Mouse (Mus musculus) cerebellum, adult 18-20 months (tissue): Measurements from ENCODE around the gene Gm9945.
A peak's percentile ranks its signal among the peaks of the same experiment; 100 is the strongest.

Experiments
- DNase-seq, 2 experiments: peaks; one replicate each; pipeline ENCODE4 v3.0.0; 2021

The Gm9945 gene

DNA sequence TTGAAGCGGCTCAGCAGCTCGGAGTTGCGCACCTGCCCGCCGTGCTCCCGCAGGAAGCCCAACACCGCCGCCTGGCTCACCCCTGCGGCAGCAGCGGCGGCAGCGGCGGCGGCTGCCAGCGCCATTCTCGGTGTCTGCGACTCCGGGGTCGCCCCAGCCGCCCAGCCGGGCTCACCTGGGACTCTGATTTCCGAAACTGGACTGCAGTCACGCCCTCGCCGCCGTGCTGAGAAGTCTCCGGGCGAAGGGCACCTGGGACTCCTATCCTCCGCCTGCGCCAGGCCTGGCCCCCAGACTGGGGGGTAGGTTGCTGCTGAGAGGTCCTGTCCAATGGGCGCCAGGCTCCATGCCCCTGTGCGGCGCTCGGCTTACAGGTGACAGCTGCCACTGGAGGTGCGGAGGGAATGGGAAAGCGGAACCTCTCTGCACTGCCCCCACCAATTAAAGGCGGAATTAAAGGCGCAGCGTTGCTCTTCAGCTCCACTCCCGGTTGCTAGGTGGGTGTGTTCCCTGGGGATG, at the start of gene Gm9945, which contains the start of gene Sowaha:
Gene Gm9945 (plus strand): TSS at position 384 of the 519 bp plus-strand sequence.
Gene Sowaha (minus strand): TSS at position 492 of the 519 bp plus-strand sequence.
- DNase-seq = peak; percentile 85 to 87

DNA sequence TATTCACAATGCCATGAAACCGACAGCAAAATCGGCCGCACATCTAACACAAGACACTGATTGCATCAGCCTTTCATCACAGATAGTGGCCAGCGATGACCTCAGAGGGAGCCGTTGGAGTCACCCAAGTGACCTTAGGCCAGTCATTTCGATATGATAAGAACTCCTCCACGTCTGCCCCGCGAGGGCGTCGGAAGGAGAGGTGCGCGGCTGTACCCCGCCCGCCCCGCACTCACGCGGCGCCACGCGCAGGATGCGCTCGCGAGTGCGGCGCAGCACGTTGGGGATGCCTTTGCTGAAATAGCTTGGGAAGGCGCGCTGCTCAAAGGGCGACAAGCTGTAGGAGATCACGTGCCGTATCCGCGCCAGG, 49.7 kb upstream of the Gm9945 start:
- DNase-seq = no peak

DNA sequence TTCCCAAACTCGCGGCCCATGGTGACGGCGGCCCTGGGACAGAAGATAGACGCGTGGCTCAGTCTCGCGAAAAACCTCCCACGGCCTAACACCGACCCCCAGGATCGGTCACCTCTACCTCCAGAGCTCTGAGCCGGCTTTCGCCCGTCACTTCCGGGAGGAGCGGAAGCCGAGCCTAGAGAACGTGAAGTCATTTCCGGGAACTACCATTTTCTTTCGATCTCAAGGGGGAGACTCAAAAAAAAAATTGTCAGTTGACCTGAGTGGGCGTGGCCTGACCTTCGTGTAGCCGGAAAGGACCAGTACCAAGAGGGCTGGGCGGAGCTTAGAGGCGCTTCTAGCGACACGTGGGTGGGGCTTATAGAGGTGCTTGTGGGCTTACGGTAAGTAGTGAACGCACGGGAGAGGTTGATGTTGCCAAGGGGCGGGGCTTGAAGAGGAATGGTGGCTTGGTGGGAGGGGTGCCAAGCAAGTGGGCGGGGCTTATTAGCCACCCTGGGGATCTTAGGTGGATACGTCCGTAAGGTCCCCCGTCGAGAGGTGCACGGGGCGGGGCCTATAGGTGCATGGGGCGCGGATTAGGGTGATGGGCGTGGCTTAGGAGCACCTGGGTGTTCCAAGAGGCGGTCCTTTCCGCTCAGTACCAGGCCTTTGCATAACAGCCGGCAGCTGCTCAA, 49.2 kb upstream of the Gm9945 start, which contains the start of the genes Uqcrq and Gdf9:
Gene Uqcrq (minus strand): TSS at position 162 of the 677 bp plus-strand sequence.
Gene Gdf9 (plus strand): TSS at position 354 of the 677 bp plus-strand sequence.
- DNase-seq = peak; percentile 100

DNA sequence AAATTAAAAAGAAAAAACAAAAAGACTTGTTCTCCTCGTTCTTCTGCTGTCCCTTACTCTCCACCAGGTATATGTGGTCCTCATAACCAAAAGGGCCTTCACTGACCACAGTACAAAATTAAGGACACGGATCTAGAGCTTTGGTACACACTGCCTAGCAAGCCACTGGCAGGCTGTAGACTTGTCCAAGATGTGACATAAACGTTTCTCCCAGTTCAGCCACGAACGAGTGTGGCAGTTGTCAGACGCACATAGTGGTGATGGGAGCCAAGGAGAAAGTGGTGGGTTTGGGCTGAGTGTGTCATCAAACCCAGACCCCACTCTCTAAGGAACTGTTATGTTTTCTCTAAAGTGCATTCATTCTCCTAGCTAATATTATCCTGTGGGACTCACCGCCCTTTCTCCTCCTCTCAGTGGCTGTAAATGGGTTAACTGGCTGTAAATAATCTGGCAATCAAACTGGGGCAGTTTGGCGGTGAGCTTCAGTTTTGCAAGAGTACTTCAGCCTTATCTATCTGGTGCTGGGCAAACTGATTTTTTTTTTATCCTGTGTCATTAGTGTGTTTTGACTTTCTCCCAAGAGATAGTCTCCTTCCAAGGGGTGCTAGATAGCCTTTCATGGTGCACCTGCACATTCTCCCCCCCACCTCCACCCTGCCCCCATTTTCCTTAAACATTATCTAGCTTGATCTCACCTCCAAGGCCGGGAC, 48.5 kb upstream of the Gm9945 start:
- no peak for DNase-seq

DNA sequence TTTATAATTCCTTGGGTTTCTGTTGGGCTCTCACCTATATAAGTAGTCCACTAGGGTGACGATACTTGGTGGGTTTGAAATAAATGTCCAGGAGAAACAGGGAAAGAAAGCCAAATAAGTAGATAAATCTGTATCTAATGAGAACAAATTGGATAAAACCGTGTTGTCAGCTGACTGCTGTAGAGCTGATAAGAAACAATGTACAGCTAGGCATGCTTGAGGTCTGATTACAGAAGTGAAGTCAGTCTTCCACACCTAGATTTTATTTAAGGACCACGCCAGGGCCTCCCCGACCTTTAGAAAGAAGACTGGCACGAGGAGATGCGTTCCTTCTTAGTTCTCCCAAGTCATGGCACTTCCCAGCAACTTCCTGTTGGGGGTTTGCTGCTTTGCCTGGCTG, 46.9 kb upstream of the Gm9945 start:
- DNase-seq = no peak

DNA sequence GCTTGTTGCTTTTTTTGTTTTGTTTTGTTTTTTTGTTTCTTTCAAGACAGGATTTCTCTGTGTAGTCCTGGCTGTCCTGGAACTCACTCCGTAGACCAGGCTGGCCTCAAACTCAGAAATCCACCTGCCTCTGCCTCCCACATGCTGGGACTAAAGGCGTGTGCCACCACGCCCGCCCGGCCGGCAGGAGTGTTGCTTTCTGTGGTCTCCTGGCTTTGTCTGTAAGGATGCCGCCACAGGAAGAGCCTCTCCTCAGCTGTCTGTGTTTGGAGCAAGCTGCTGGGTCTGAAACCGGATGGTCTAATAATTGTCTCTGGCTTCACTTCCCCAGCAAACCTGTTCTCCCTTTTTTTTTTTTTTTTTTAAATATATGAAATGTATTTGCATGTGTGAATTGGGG, 44.5 kb upstream of the Gm9945 start:
- DNase-seq = no peak

DNA sequence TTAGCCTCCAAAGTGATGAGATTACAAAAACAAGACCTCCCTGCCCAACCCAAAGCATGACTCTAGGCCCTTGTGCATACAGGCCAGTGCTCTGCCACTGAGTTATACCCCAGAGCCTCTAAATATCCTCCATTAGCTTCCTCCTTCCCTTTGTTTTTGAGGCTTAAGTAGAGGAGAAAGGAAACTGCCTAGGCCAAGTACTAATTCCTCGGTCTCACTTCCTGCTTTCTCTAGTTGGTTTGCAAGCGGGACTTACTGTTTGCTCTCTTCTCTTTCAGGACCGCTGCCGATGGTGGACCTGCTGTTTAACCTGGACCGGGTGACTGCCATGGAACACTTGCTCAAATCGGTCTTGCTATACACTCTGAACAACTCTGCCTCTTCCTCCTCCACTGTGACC, 43.6 kb upstream of the Gm9945 start:
- no peak for DNase-seq

DNA sequence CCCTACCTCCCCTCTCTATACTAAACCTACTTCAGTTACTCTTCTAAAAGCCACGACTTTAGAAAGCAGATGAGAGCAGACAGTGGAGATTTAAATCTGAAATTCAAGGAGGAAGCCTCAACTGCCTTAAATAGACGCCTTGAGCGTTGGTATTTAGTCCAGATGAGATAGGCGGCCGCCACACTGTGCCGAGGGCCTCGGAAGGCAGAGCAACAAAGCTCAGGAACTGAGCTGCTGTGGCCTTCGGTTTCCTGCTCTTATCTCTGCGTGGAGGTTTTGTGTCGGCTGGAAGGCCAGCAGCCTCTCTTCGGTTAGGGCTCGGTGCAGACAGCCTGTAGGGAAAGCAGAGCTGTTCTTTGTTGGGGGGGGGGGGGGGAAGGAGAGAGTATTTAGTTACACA, 38.0 kb upstream of the Gm9945 start:
- no peak for DNase-seq

DNA sequence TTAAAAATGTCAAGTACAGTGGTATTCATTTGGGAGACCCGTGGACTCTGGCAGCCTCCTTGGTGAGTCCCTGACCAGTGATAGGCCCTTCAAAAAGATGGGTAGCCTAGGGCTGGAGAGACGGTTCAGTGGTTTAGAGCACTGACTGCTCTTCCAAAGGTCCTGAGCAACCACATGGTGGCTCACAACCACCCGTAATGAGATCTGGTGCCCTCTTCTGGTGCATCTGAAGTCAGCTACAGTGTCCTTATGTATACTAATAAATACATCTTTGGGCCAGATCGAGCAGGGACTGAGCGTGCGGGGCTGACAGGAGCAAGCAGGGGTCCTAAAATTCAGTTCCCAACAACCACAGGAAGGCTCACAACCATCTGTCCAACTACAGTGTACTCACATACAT, 36.1 kb upstream of the Gm9945 start:
- DNase-seq = peak; percentile 51 to 67

DNA sequence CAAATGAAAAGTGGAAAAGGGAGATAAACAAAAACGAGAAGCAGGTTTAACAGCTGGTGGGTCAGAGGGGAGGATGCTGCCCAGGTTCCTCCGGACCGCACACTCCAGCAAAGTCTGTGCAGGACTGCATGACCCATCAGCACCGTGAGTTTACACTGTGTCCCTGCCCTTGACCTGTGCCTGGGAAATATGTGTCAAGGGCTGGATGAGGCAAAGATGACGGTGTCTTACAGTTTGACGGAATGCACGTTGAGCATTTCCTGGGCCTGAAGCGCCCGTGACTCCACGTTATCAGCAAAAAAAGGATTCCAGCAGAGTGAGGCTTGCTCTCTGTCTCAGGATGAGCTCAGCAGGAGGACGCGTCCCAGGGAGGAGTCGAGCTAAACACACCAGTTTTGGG, 34.4 kb upstream of the Gm9945 start:
- DNase-seq = no peak

DNA sequence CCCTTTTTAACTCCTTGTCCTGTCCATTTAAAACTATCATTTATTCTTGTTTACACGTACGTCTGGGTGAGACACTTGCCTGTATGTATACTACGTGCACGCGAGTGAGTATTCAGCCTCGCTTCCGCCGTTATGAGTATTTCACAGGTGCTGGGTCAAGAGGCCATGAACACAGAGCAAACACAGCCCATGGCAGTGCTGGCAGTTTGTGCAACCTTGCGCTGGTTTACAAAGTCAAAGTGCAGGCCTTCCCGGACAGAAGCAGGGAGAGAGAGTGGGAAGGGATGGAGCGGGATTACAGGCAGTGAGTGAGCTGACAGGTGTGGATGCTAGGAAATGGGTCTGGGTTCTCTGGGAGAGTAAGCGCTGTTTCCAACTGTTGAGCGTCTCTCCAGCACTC, 33.8 kb upstream of the Gm9945 start:
- no peak for DNase-seq

DNA sequence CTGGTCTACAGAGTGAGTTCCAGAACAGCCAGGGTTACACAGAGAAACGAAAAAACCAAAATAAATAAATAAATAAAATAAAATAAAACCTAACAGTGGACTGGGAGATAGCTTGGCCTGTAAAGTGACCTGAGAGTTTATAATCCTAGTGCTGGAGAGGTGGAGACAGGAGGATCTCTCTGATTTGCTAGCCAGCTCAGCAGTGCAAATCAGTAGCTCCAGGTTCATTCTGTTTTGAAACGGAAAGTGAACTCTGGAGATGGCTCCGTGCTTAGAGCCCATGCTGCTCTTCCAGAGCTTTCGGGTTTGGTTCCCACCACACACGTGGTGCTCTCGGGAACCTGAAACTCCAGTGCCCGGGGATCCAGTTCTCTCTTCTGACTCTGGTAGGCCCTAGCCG, 32.0 kb upstream of the Gm9945 start:
- DNase-seq = no peak

DNA sequence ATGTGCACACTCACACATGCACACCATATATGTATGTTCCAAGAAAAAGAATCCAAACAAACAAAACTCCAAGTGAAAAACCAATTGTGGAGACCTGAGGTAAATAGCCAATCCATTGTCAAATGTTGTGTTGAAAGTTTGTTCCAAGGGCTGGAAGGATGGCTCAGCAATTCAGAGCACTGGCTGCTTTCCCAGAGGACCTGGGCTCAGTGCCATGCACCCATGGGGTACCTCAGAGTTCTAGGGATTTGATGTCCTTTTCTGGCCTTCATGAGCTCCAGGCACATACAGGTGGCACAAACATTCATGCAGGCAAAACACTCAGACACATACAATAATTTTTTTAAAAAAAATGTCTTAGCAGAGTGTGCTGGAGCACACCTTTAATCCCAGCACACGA, 31.4 kb upstream of the Gm9945 start:
- DNase-seq = peak; percentile 93 to 96

DNA sequence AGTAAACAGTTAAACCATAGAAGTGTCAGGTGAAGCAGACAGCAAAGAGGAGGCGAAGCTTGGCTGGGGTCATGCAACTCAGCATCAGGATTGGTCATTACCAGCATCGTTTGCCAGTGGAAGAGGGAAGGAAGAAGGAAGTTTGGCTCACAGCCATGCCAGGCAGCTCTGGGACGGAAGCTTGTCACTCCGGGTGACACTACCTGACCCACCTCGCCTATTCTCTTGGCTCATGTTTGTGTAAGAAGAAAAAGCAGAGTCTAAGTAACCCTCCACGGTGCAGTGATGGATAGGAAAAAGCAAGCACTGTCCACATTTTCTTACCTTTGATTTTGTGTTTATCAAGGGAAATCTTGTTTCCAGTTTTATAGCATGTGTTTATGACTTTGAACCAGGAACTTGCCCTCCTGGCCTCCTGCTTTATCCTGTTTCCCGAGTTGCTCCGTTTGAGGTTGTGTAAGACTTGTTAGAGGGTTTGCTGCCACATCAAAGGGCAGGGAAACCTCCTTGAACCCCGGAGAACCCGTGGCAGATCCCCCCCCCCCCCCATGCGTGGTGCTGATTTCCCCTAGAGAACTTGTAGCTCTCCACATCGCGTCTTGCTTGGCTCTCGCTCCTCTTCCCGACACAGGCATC, 29.8 kb upstream of the Gm9945 start:
- no peak for DNase-seq

DNA sequence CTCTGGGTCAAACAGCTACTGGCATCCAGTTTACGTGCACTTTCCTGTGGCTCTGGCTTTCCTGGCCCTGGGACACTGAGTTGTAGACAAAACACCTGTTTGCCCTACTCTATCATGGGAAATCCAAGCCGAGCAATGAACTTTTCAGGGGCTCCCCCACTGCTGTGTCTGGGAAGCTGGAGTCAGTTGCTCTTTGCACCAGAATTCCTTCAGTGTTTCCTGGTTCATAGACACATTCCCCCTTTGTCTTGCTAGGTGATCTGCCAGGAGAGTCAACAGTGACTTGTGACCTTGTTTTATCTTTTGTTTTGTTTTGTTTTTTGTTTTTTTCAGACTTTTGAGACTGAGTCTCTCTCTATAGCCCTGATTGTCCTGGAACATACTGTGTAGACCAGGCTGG, 28.6 kb upstream of the Gm9945 start:
- DNase-seq = no peak

DNA sequence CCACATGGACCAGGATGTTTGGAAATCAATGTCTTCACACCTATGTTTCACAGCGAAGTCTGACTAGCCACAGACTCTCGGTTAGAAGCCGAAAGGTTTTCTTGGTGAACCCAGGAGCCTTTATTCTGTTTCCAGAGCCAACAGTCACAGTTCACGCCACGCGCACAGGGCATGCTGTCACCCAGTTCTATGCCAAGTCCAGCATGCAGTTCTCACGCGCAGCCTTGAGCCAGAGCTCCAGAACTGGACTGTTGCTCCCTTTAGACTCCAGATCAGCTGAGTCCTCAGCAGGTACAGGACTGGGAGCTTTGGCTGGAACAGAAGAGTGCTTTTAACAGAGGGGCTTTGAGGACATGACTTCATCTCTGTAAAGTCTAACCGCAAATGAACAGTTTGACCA, 27.6 kb upstream of the Gm9945 start:
- peak; percentile 59 to 67 for DNase-seq

DNA sequence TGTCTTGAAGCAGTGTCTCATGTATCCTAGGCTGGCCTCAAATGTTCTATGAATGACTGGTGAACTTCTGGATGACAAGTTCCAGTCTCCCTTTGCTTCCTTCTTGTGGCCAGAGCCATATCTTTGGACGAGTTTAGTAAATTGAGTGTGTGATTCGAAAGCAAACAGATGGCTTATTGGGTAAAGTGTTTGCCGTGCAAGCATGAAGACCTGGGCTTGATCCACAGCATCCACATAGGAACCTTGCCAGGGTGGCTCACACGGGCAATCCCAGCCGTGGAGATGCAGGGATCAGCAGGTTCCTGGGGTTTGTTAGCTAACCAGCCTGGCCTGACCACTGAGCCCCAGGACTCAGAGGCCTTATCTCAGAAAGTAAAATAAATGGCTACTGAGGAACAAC, 26.9 kb upstream of the Gm9945 start:
- no peak for DNase-seq

DNA sequence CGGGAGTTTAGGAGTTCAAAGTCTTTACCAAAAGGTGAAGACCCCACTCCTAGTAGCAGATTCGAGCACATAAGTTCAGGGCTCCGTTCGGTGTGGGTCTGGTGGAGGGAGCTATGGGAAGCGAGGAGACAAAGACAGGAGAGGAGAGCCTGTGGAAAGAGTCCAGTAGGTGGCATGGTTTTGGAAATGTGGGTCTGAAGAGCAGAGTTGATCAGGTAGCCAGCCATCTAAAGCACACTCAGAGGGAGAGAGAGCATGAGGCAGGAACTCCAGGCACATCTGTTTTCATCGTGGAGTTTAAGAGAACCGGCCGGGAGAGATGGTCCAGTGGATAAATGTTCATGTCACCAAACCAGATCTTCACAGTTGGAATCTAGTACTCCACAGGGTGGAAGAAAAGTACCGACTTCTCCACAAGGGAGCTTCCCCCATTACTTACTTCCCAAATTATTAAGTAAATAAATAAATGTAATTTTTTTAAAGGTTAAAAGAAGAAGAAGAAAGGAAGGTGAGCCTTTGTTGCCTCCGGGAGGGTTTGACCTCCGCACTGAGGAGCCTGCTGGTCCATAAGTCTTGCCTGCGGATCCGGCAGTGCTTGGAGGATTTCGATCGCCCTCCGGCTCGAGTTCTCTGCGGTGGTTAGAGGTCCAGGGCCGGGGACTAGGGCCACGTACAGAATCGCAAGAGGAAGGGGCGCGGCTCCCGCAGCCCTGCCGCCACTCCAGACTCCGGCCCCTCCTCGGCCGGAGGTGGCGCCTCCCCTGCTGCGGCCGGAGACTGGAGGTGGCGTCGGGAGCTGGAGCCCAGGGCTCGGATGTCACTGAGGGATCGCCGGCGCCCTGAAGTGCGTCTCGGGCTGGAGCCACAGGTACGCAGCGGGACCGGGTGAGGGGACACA, 23.2 kb upstream of the Gm9945 start, which contains the start of the genes Gm10447 and Shroom1:
Gene Gm10447 (minus strand): TSS at position 637 of the 898 bp plus-strand sequence.
Gene Shroom1 (plus strand): TSS at position 732 of the 898 bp plus-strand sequence.
- DNase-seq = peak; percentile 60 to 77

DNA sequence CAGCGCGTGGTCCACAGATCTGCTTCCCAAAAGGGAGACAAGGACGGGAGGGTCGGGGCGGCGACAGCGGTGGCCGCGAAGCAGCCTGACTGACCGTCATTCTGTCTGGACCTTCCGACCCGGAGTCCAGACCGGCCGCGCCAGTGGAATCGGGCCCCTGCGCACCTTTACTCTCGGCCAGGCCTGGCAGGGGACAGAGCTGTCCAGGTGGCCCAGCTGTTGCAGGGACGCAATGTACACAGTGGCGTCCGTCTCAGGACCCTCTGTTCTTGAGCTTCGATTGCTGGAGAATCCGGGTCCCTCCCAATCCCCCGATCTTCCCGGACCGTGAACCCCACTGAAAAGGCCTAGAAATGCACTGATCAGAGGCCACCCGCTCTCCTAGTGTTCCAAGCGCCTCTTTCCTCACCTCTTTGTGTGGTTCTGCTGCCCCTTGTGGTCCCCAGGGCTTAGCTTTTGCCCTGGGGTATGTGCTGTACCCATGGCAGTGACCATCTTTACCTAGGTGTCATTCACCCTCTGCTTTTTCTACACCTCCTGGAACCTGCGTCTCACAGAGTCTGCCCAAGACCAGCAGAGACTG, 22.5 kb upstream of the Gm9945 start:
- DNase-seq = no peak

DNA sequence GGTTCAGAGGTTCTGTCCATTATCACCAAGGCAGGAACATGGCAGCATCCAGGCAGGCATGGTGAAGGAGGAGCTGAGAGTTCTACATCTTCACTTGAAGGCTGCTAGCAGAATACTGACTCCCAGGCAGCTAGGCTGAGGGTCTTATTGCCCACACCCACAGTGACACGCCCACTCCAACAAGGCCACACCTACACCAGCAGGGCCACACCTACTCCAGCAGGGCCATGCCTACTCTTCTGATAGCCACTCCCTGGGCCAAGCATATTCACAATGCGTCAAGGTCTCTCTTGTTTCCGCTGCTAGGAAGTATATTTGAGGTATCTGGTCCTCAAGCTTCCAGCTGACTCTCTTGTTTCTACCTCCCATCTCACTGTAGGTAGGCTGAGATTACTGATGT, 21.0 kb upstream of the Gm9945 start:
- DNase-seq = no peak

DNA sequence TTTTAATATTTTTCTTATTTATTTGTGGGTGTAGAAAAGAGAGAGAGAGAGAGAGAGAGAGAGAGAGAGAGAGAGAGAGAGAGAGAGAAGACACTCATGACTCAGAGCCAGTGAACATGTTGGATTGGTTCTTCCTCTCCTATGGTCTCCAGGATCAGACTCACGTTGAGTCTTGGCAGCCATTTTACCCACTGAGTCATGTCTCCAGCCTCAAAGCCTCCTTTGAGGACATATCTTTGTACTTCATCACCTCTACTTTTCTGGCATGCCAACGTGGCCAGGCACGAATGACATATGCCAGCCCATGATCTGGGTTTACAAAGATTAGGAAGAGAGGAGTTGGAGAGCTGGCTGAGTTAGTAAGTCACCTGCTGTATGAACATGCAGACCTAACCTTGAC, 19.8 kb upstream of the Gm9945 start:
- DNase-seq = no peak

DNA sequence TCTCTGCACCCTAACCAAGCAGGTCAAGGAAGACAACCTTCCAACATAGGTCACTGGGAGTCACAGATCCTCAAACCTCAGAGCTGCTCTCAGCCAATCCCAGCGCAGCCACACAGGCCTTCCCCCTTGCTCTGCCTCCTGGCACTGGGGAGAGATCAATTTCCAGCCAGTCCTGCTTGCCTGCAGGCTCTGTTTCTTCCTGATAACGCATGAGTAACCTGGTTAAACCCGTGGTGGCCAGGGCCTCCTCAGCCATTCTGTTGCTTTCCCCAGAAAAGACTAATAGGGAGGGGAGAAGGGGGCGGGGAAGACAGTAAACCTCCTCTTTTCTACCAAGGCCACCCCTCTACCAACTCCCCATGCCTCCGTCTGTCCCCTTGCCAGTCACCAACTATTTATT, 18.2 kb upstream of the Gm9945 start:
- DNase-seq = no peak
